ENCODE assay signal across 26 mouse cellular contexts in genomic region chr10:24159575-24159974, GRCm38 (mm10). TPM values are rescaled to one million over a fixed set of nuclear protein-coding genes. Genes with fewer than 3 reads are reported as not detected.
DNase-seq lines count a peak whose midpoint lies in the region; ATAC-seq and TF ChIP-seq lines count a peak whose summit lies in the region.
"Had no signal": no experiment of that assay in that cellular context is flagged by ENCODE, and none has a peak within 500 bp of the region (broad histone marks: within the 10 kb centered on the region; RNA-seq: fewer than 3 reads in every experiment).

No protein-coding gene starts in this region.

- no peak for TF ChIP-seq POLR2A in ES-Bruce4 (IDR thresholded peaks at IDR 0.05; ENCODE audit: insufficient read depth, low read length)
- no peak for TF ChIP-seq POLR2A in bone marrow macrophage, adult 2 months (IDR thresholded peaks at IDR 0.05; ENCODE audit: borderline replicate concordance, low read depth, low read length)

- no peak overlapping the region for H3K4me3 ChIP-seq in heart, embryonic 13.5 days
- no peak overlapping the region for H3K4me3 ChIP-seq in layer of hippocampus, adult 2 months
- H3K4me3 ChIP-seq in ES-Bruce4 (ENCODE audit: low read depth, low read length), result no peak overlapping the region
- H3K4me3 ChIP-seq in bone marrow macrophage, adult 2 months (ENCODE audit: insufficient read depth, low read length), result peak overlapping the region; percentile 42; the same call in 1 of the 2 replicates
- H3K4me3 ChIP-seq: forebrain, embryonic 13.5 days; neural tube, embryonic 15.5 days had no signal

- TF ChIP-seq EP300 in ES-Bruce4 (IDR thresholded peaks at IDR 0.05; ENCODE audit: insufficient read depth, low read depth, low read length), result 0 out of 2 replicates have a peak, but pooled peaks have one; percentile 56

- ATAC-seq in heart, embryonic 13.5 days (ENCODE audit: extremely low read depth, insufficient number of reproducible peaks, low FRiP score, low TSS enrichment), result no peak
- no peak for ATAC-seq in erythroblast, adult 5-6 weeks (replicated peaks; ENCODE audit: low FRiP score, poor library complexity, severe bottlenecking)
- ATAC-seq: midbrain, embryonic 16.5 days had no signal

- no peak for TF ChIP-seq CTCF in layer of hippocampus, adult 2 months (conservative IDR thresholded peaks at IDR 0.05)
- no peak for TF ChIP-seq CTCF in ES-Bruce4 (IDR thresholded peaks at IDR 0.05; ENCODE audit: low read depth, low read length)
- TF ChIP-seq CTCF in bone marrow macrophage, adult 2 months (IDR thresholded peaks at IDR 0.05; ENCODE audit: low read depth, low read length), result no peak

- H3K27me3 ChIP-seq in heart, embryonic 13.5 days (replicated peaks), result no peaks in the 10 kb centered on the region
- no peaks in the 10 kb centered on the region for H3K27me3 ChIP-seq in ES-Bruce4 (ENCODE audit: control insufficient read depth, insufficient read depth, low read length, poor library complexity, severe bottlenecking)
- H3K27me3 ChIP-seq: forebrain, embryonic 13.5 days; neural tube, embryonic 15.5 days had no signal

- 48% methylated on average over 5 of the region's 5 CpGs for WGBS in heart, embryonic 13.5 days

- H3K9ac ChIP-seq in heart, embryonic 13.5 days, result no peak overlapping the region
- H3K9ac ChIP-seq in ES-Bruce4 (ENCODE audit: low read depth, poor library complexity, severe bottlenecking), result no peak overlapping the region
- H3K9ac ChIP-seq: forebrain, embryonic 13.5 days; neural tube, embryonic 15.5 days had no signal

- DNase-seq in heart, postnatal 4 days, result no peak
- DNase-seq in layer of hippocampus, adult 2 months (ENCODE audit: low spot score in 2 of 2), result no peak
- no peak for DNase-seq in layer of hippocampus, adult 8-10 months (ENCODE audit: low spot score in 2 of 2)
- DNase-seq: cerebellum, adult 18-20 months; cerebellum, postnatal 36 days; gastrocnemius, postnatal 10 days; heart, adult 11 months; left cerebral cortex, postnatal 4 days; liver; right cerebral cortex, postnatal 25 days had no signal

- H3K36me3 ChIP-seq in heart, embryonic 13.5 days, result peaks cover 52% of the 10 kb centered on the region
- H3K36me3 ChIP-seq in ES-Bruce4 (ENCODE audit: control insufficient read depth, insufficient read depth, low read length, poor library complexity, severe bottlenecking), result peaks cover 4% of the 10 kb centered on the region; the same call in 1 of the 2 replicates

- H3K4me2 ChIP-seq in heart, embryonic 13.5 days, result no peak overlapping the region
- H3K4me2 ChIP-seq: forebrain, embryonic 13.5 days; neural tube, embryonic 15.5 days had no signal

- H3K4me1 ChIP-seq in heart, embryonic 13.5 days, result peaks cover 57% of the 10 kb centered on the region
- no peaks in the 10 kb centered on the region for H3K4me1 ChIP-seq in ES-Bruce4 (ENCODE audit: control insufficient read depth, insufficient read depth, low read length)
- peaks cover 54% of the 10 kb centered on the region for H3K4me1 ChIP-seq in bone marrow macrophage, adult 2 months (ENCODE audit: control insufficient read depth, insufficient read depth, low read length)

- H3K27ac ChIP-seq in heart, embryonic 13.5 days (replicated peaks), result peak overlapping the region; percentile 26; the same call in 1 of the 2 replicates
- H3K27ac ChIP-seq in layer of hippocampus, adult 2 months, result peak overlapping the region; percentile 39; the same call in 1 of the 2 replicates
- H3K27ac ChIP-seq in ES-Bruce4 (ENCODE audit: insufficient read depth, low read length), result no peak overlapping the region
- peak overlapping the region; percentile 66 for H3K27ac ChIP-seq in bone marrow macrophage, adult 2 months (ENCODE audit: insufficient read depth, low read depth, low read length)
- H3K27ac ChIP-seq: forebrain, embryonic 13.5 days; neural tube, embryonic 15.5 days had no signal

- H3K9me3 ChIP-seq in heart, embryonic 13.5 days, result no peaks in the 10 kb centered on the region
- H3K9me3 ChIP-seq in ES-Bruce4 (replicated peaks; ENCODE audit: control insufficient read depth, insufficient read depth, low read length, poor library complexity, severe bottlenecking), result no peaks in the 10 kb centered on the region
- H3K9me3 ChIP-seq: forebrain, embryonic 13.5 days; G1E; neural tube, embryonic 15.5 days had no signal

RNA-seq across cellular contexts. Expression of gene Stx7, which starts 10.5 kb away (rescaled TPM):
- polyA plus RNA-seq in heart, embryonic 13.5 days (2015; fragmentation: Nextera tagmentation; extraction: Ambion mirVana), result 74.9 and 82.6 TPM in 2 replicates
- 10 to 100 TPM; 46.1 to 54.3 TPM for total RNA-seq in heart, postnatal 4 days (2021)
- 100 to 1,000 TPM; 131 to 136 TPM for total RNA-seq in layer of hippocampus, adult 2 months (2021)
- 100 to 1,000 TPM; 113 to 155 (median 140) TPM for total RNA-seq in layer of hippocampus, adult 8-10 months (2022)
- polyA plus RNA-seq in ES-Bruce4 (2011; ENCODE audit: insufficient read depth, insufficient read length, low read depth, missing spikeins), result 78.3 and 99.4 TPM in 2 replicates
- 140 and 151 TPM in 2 replicates for polyA plus RNA-seq in bone marrow macrophage, adult 2 months (2012; ENCODE audit: insufficient read depth, insufficient read length, missing spikeins)
- 25.1 and 25.4 TPM in 2 replicates for total RNA-seq in erythroblast, adult 5-6 weeks (2015; ENCODE audit: low replicate concordance)
- 23.7 and 25.3 TPM in 2 replicates for total RNA-seq in erythroblast, adult 5-6 weeks (2017; ENCODE audit: low replicate concordance)

RNA-seq across cellular contexts. Expression of gene Taar9, which starts 50.2 kb away (rescaled TPM):
- not detected in 2 replicates for polyA plus RNA-seq in heart, embryonic 13.5 days (2015; fragmentation: Nextera tagmentation; extraction: Ambion mirVana)
- not detected for total RNA-seq in heart, postnatal 4 days (2021)
- not detected for total RNA-seq in layer of hippocampus, adult 2 months (2021)
- total RNA-seq in layer of hippocampus, adult 8-10 months (2022), result not detected
- not detected in 2 replicates for polyA plus RNA-seq in ES-Bruce4 (2011; ENCODE audit: insufficient read depth, insufficient read length, low read depth, missing spikeins)
- not detected in 2 replicates for polyA plus RNA-seq in bone marrow macrophage, adult 2 months (2012; ENCODE audit: insufficient read depth, insufficient read length, missing spikeins)
- total RNA-seq in erythroblast, adult 5-6 weeks (2015; ENCODE audit: low replicate concordance), result not detected in 2 replicates
- total RNA-seq in erythroblast, adult 5-6 weeks (2017; ENCODE audit: low replicate concordance), result not detected in 2 replicates
- total RNA-seq: gastrocnemius, postnatal 10 days; hematopoietic stem cell, adult 5-6 weeks; left cerebral cortex, adult 18-20 months; left cerebral cortex, postnatal 4 days had no signal
- polyA plus RNA-seq: activated CD4-positive, CD25-positive, alpha-beta regulatory T cell, adult 4 months; forebrain, embryonic 13.5 days; G1E; heart, embryonic 14.5 days; hindbrain, embryonic 16.5 days; intestine, embryonic 16.5 days; liver, embryonic 16.5 days; midbrain, embryonic 16.5 days; neural tube, embryonic 15.5 days; stomach, embryonic 16.5 days had no signal

RNA-seq across cellular contexts. Expression of gene Taar8c, which starts 57.9 kb away (rescaled TPM):
- not detected in 2 replicates for polyA plus RNA-seq in heart, embryonic 13.5 days (2015; fragmentation: Nextera tagmentation; extraction: Ambion mirVana)
- total RNA-seq in heart, postnatal 4 days (2021), result not detected
- not detected for total RNA-seq in layer of hippocampus, adult 2 months (2021)
- not detected for total RNA-seq in layer of hippocampus, adult 8-10 months (2022)
- polyA plus RNA-seq in ES-Bruce4 (2011; ENCODE audit: insufficient read depth, insufficient read length, low read depth, missing spikeins), result not detected in 2 replicates
- not detected in 2 replicates for polyA plus RNA-seq in bone marrow macrophage, adult 2 months (2012; ENCODE audit: insufficient read depth, insufficient read length, missing spikeins)
- not detected in 2 replicates for total RNA-seq in erythroblast, adult 5-6 weeks (2015; ENCODE audit: low replicate concordance)
- not detected in 2 replicates for total RNA-seq in erythroblast, adult 5-6 weeks (2017; ENCODE audit: low replicate concordance)
- total RNA-seq: G1E; gastrocnemius, postnatal 10 days; hematopoietic stem cell, adult 5-6 weeks; left cerebral cortex, adult 18-20 months; left cerebral cortex, postnatal 4 days had no signal
- polyA plus RNA-seq: activated CD4-positive, CD25-positive, alpha-beta regulatory T cell, adult 4 months; forebrain, embryonic 13.5 days; G1E; heart, embryonic 14.5 days; hindbrain, embryonic 16.5 days; intestine, embryonic 16.5 days; liver, embryonic 16.5 days; midbrain, embryonic 16.5 days; neural tube, embryonic 15.5 days; stomach, embryonic 16.5 days had no signal
